Mouse (Mus musculus) inflammation-experienced regulatory T-cells, adult 6 months (primary cell): Measurements from ENCODE around the gene Cpne8. TPM values are rescaled to one million over a fixed set of nuclear protein-coding genes. Genes with fewer than 3 reads are reported as not detected.

Experiments
- ATAC-seq: one replicate; pipeline ENCODE4 v1.8.0; 2017
- polyA plus RNA-seq, 3 experiments: library from polyadenylated mRNA; unstranded; fragments of 100-300 nt; shearing (Covaris generic); gene quantifications; one replicate each; pipeline ENCODE4 v1.2.1; 2017

Gene Cpne8
- polyA plus RNA-seq = 1 to 10 TPM in 2 of 3 experiments, not detected in 1; 1.9 to 5.5 TPM

GRCm38 (mm10) chr15:90678985-90679759 lies at the start of gene Cpne8:
Cpne8 (minus strand) TSS chr15:90679432.
- no peak for ATAC-seq

DNA sequence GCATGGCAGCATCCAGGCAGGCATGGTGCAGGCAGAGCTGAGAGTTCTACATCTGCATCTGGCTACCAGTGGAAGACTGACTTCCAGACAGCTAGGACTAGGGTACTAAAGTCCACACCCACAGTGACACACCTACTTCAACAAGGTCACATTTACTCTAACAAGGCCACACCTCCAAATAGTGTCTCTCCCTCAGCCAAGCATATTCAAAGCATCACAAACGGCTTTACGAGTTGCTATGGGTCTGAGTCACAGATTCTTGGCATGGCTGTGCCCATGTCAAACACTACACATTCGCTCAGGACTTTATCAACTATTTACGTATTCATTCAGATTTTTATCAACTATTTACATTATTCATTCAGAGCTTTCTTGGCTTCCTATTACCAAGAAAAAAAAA lies 38.5 kb upstream of the Cpne8 start:
- ATAC-seq = no peak

DNA sequence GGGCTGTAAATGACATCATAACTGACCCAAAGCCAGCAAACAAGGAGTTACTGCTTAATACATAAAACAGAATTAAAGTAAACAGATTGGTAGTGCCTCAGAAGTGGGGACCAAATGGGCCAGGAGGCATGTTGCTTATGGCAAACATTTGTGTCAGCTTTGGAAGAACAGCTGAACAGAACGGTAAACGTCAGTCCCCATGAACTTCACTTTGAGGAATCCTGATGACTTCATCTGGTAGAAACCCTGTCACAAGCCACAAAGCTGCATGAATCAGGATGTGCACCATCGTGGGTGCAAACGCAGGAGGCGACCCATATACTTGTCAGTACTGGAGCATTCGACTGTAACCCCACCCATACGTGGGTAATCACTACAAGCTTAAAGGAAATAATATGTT lies 30.1 kb upstream of the Cpne8 start:
- no peak for ATAC-seq

- ATAC-seq = no peak
Observed at GRCm38 (mm10) chr15:90704314-90704713, 25.1 kb upstream of the Cpne8 start.

DNA sequence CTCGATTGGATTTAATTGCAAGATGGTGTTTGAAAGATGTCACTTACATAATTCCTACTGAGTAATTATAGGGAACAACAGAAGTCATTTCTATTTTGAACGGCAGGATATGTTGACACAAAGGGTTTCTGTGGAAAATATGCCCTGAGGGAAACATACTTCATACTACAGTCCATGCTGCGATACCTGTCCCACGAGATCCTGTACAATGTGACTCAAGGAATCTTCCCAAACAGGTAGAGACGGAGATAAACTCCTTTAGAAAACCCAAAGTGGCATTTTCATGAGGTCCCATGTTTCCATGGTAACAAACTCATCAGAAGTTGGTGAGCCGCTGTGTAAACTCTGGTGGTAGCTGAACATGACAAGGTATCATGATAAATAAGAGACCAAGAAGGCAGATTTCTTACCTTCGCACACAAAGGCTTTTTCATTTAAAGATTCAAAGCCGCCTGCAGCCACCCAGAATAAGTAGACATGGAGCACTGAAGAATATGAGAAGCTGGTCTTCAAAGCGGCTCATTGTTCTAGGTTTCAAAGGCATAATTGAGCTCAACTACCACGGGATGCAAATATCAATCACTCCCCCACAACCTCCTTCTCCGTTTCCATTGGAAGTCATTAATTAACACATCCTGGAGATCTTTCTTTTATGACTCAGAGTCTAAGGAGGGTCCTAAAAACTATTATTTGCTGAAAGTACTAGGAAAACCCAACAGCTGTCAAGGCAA lies 24.4 kb upstream of the Cpne8 start:
- no peak for ATAC-seq

GRCm38 (mm10) chr15:90686770-90687169 lies 7.5 kb upstream of the Cpne8 start:
- no peak for ATAC-seq

DNA sequence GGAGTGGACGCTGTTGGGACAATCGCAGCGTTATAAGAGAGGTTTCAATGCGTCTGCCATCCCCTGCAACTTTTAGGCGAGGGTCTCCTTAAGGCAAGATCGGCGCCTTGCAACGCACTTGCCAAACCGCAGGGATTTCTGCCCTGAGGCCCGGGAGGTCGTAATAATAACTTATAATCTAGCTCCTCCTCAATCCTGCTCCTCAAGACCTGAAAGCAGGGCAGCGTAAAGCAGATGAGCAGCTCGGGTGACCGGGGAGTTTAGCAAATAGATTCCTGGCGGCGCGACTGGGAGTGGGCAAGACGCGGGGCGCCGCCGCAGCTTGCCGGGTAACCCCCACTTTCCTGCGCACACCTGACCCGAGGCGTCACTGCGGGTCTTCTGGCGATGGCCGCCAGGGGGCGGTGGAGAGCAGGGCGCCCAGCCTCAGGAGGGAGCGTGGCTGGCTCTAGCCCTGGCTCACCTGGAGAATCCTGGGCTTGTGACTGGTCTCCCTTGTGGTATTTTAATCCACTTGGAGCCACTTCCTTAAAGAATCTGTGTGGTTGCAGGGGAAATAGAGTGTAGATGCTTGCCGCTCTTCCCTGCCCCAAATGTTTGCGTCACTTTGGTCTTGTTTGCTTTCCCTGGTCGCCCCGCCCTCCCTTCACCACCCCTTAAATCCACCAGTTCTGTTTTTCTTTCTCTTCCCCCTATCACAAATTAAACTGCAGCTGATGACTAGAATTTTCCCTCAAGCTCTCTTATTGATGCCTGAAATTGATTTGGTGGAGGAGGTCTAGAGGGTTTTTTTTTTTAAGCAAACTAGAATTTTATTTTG lies 738 bp upstream of the Cpne8 start:
- ATAC-seq = no peak

GRCm38 (mm10) chr15:90678488-90678887 lies 744 bp downstream of the Cpne8 start:
- ATAC-seq = no peak

- no peak for ATAC-seq
Observed at GRCm38 (mm10) chr15:90669494-90669893, 9.7 kb downstream of the Cpne8 start.

DNA sequence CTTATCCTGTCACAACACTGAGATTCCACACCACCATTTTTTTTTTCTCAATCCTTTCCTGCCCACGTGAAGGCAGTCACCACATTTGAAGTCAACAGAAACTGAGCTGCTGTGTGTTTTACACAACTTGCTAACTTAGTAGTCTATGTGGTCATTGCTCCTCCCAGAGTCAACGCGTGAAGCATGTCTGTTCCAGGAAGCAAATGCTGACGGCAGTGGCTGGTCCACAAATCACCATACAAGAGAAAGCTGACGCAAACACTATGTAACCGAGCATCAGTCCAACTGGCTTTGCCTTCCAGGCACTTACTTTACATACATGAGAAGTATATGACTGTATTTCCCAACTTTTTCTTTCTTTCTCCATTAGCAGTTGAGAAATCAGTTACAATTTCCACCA lies 12.3 kb downstream of the Cpne8 start:
- no peak for ATAC-seq

DNA sequence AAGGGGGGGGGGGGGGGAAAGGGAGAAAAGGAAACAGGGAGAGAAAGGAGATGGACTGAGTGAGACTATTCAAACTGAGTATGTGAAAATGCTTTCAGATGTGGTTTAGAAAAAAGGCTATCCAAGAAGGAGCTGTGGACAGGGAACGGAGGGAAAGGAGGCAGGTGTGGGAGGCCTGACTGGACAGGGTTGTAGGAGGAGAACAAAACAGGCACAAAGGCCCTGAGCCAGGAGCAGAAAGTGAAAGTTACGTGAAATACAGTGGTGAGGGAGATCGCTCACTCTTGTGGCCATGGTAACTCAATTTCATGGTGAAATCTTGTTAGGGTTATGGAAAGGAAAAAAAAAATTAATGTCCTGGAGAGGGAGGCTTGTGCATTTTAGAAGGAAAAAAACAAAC lies 14.6 kb downstream of the Cpne8 start:
- ATAC-seq = no peak

DNA sequence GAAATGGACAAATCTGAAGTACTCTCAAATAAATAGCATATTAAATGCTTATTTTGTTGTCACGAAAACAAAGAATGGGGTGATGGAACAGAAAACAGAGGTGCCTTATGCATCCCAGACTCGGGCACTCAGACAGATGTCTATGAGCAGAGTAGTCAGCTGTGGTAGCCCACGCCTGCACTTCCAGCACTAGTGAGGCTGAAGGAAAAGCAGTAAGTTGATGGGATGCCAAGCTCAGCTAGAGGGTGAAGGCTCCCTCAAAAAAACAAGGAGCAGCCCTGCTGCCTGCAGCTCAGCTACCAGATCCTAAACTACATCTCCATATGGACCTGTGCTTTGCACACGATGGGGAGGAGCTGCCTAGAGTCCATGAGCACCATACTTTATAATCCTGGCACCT lies 15.6 kb downstream of the Cpne8 start:
- no peak for ATAC-seq

GRCm38 (mm10) chr15:90660723-90661122 lies 18.5 kb downstream of the Cpne8 start:
- no peak for ATAC-seq

- no peak for ATAC-seq
Observed at GRCm38 (mm10) chr15:90658053-90658452, 21.2 kb downstream of the Cpne8 start.

DNA sequence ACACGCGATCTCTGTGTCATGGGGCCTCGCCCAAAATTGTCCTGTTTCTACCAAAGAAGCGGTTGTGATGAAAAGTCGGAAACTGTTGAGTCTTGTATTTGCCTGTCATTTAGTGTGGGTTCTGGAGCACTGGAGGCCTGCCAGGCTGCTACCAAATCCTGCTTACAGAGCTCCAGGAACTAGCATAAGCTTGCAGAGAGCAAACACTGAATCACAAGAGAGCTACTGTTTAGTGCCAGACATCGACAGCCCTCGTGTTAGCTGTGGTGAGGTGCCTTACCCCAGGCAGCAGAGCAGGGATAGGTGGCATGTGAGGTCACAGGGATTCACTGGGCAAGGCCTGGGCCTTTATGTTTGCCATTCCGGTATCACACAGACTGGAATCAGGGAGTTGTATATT lies 22.7 kb downstream of the Cpne8 start:
- no peak for ATAC-seq

GRCm38 (mm10) chr15:90647011-90647577 lies 32.1 kb downstream of the Cpne8 start:
- no peak for ATAC-seq

GRCm38 (mm10) chr15:90646326-90646725 lies 32.9 kb downstream of the Cpne8 start:
- no peak for ATAC-seq

GRCm38 (mm10) chr15:90645828-90646227 lies 33.4 kb downstream of the Cpne8 start:
- ATAC-seq = no peak

- no peak for ATAC-seq
Observed at GRCm38 (mm10) chr15:90624201-90624600, 55.0 kb downstream of the Cpne8 start.

- no peak for ATAC-seq
Observed at GRCm38 (mm10) chr15:90622005-90622404, 57.2 kb downstream of the Cpne8 start.

DNA sequence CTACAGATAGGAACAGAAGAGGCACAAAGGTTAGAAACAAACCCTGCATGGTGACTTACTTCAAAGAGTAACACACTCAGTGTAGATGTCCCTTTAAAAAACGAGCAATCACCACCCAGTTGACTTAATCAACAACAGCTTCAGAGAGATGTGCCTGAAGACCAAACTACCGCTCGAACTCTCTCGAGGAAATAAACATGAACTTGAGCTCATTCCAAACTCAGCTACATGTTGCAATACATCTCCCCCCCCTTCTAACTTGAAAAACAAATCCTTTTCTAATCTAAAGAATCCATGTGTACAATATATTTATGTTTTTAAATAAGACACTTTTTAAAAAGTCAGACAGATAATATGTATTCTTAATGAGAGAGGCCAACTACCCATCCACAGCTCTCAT lies 59.5 kb downstream of the Cpne8 start:
- no peak for ATAC-seq

DNA sequence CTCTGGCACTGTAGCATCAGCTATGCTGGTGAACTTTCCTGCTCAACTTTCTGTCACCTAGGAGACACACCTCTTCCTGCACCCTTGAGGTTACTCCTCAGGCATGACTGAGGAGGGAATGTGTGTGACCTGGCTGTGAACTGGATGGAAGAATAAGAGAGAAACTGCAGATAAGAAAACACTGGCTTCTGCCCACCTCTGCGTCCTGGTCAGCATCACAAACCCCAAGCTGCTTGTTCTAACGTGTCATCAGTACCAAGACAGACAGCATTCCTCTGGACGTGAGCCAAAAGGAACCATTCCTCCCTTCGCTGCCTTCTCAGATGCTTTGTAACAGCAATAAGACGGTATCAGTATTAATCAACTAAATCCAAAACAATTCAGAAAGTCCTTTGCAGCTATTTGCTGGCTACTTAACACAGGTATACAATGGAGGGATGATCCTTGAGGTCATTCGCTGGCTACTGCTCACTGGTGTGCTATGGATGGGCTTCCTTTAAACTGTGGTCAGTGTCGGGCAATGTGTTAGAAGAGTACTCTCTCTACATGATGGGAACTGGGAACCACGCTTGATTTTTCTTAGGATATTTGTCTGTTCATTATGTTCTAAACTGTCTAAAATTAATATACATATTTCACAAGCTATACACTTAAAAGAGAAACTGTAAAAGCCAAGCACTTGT lies 63.0 kb downstream of the Cpne8 start:
- ATAC-seq = no peak
